9 mouse cellular contexts compared by ENCODE assay signal in the genomic region with DNA sequence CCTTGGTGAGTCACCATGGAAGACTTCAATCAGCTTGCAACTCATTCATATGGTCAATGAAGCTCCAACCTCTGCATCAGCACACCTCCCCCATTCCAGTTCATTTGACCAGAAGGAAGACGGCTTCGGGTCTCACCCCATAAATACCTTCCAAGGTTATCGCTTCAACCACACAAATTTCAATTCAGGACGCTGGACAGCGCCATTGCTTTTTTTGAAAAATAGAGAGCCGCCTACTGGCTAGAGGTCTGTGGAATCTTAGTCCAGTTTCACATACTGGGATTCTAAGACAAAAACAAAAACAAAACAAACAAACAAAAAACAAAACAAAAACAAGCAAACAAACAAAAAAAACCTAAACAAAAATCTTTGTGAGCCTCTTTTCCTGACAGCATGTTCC. TPM values are rescaled to one million over a fixed set of nuclear protein-coding genes. Genes with fewer than 3 reads are reported as not detected.
DNase-seq lines count a peak whose midpoint lies in the region; ATAC-seq and TF ChIP-seq lines count a peak whose summit lies in the region.
"Had no signal": no experiment of that assay in that cellular context is flagged by ENCODE, and none has a peak within 500 bp of the region (broad histone marks: within the 10 kb centered on the region; RNA-seq: fewer than 3 reads in every experiment).

No protein-coding gene starts in this region.

- no peaks in the 10 kb centered on the region for H3K36me3 ChIP-seq in heart, postnatal 0 days (replicated peaks; ENCODE audit: control insufficient read depth, insufficient read depth, low read length)
- H3K36me3 ChIP-seq in heart, embryonic 12.5 days = no peaks in the 10 kb centered on the region
- H3K36me3 ChIP-seq: heart, embryonic 13.5 days had no signal

- WGBS in heart, postnatal 0 days = 17% methylated on average over 6 of the region's 6 CpGs
- 21% methylated on average over 6 of the region's 6 CpGs for WGBS in heart, embryonic 12.5 days

- no peak overlapping the region for H3K4me3 ChIP-seq in heart, postnatal 0 days (ENCODE audit: low read depth, low read length)
- H3K4me3 ChIP-seq in heart, embryonic 12.5 days = no peak overlapping the region
- H3K4me3 ChIP-seq: heart, embryonic 13.5 days had no signal

- no peaks in the 10 kb centered on the region for H3K9me3 ChIP-seq in heart, postnatal 0 days (replicated peaks; ENCODE audit: control insufficient read depth, low read length)
- no peaks in the 10 kb centered on the region for H3K9me3 ChIP-seq in heart, embryonic 12.5 days (replicated peaks)
- H3K9me3 ChIP-seq: heart, embryonic 13.5 days had no signal

- no peak for TF ChIP-seq EP300 in heart, postnatal 0 days (IDR thresholded peaks at IDR 0.05; ENCODE audit: low read depth)

- ATAC-seq in heart, postnatal 0 days (ENCODE audit: insufficient read depth, low read depth) = no peak
- ATAC-seq in heart, embryonic 12.5 days (ENCODE audit: insufficient number of reproducible peaks, low FRiP score) = no peak

- no peaks in the 10 kb centered on the region for H3K4me1 ChIP-seq in heart, postnatal 0 days (ENCODE audit: control insufficient read depth, insufficient read depth)
- H3K4me1 ChIP-seq in heart, embryonic 12.5 days (replicated peaks) = no peaks in the 10 kb centered on the region
- H3K4me1 ChIP-seq: heart, embryonic 13.5 days had no signal

- H3K9ac ChIP-seq in heart, postnatal 0 days (replicated peaks; ENCODE audit: low read depth, low read length) = no peak overlapping the region
- H3K9ac ChIP-seq in heart, embryonic 12.5 days = no peak overlapping the region
- H3K9ac ChIP-seq: heart, embryonic 13.5 days had no signal

- TF ChIP-seq CTCF in heart, postnatal 0 days (IDR thresholded peaks at IDR 0.05; ENCODE audit: low read depth) = peak; percentile 38

- H3K27ac ChIP-seq in heart, postnatal 0 days (ENCODE audit: low read depth) = no peak overlapping the region
- H3K27ac ChIP-seq in heart, embryonic 12.5 days (ENCODE audit: poor library complexity, severe bottlenecking) = no peak overlapping the region
- H3K27ac ChIP-seq: heart, embryonic 13.5 days had no signal

- no peak overlapping the region for H3K4me2 ChIP-seq in heart, postnatal 0 days (ENCODE audit: low read depth, low read length)
- H3K4me2 ChIP-seq in heart, embryonic 12.5 days = no peak overlapping the region
- H3K4me2 ChIP-seq: heart, embryonic 13.5 days had no signal

- no peaks in the 10 kb centered on the region for H3K27me3 ChIP-seq in heart, postnatal 0 days (ENCODE audit: control insufficient read depth, insufficient read depth, low read length)
- no peaks in the 10 kb centered on the region for H3K27me3 ChIP-seq in heart, embryonic 12.5 days (replicated peaks)
- H3K27me3 ChIP-seq: heart, embryonic 13.5 days had no signal

- no peak for DNase-seq in heart, postnatal 0 days (ENCODE audit: low spot score)
- DNase-seq in lung, postnatal 14 days = peak; percentile 40
- DNase-seq in lung, adult 18-20 months = no peak
- peak; percentile 5 to 31 for DNase-seq in adrenal gland, postnatal 36 days
- DNase-seq in lung, postnatal 36 days = peak; percentile 13
- DNase-seq in thymus, postnatal 36 days = no peak
- DNase-seq in c-Kit-positive CD71-positive TER-119-positive erythroid progenitor cells, embryonic 14.5 days (ENCODE audit: low spot score) = no peak

RNA-seq across cellular contexts. Expression of gene Kcnmb2, which starts 39.2 kb away (rescaled TPM):
- total RNA-seq in heart, postnatal 0 days (2014; rRNA removed; ENCODE audit: low replicate concordance) = not detected in 2 replicates
- 0.14 and 0.56 TPM in 2 replicates for polyA plus RNA-seq in heart, postnatal 0 days (2015; fragmentation: Nextera tagmentation; extraction: Ambion mirVana)
- 0.61 and 0.92 TPM in 2 replicates for polyA plus RNA-seq in heart, embryonic 12.5 days (2016; fragmentation: Nextera tagmentation; extraction: Ambion mirVana)
- total RNA-seq in adrenal gland, postnatal 36 days (2021) = 1 to 10 TPM; 2.8 to 5.6 TPM

Comparison
In these comparisons a context has a peak if more than half of its experiments do, and no peak if none do; other contexts are left out.
1. DNase-seq: peak in lung, postnatal 14 days (single experiment), adrenal gland, postnatal 36 days (2 of 2) and lung, postnatal 36 days (single experiment); none in heart, postnatal 0 days (single experiment), lung, adult 18-20 months (0 of 2), thymus, postnatal 36 days (0 of 2) and c-Kit-positive CD71-positive TER-119-positive erythroid progenitor cells, embryonic 14.5 days (single experiment).